Mouse (Mus musculus): Measurements from ENCODE around the gene Zbtb22. TPM values are rescaled to one million over a fixed set of nuclear protein-coding genes. Genes with fewer than 3 reads are reported as not detected.
"Not testable (repeated sequence)": the region's sequence is repeated elsewhere in the genome, so short reads cannot be mapped to it uniquely, and the experiment has no call there.

The Zbtb22 gene
- polyA plus RNA-seq (2015; fragmentation: Nextera tagmentation; extraction: Ambion mirVana), result 18.1 and 20.6 TPM in 2 replicates

DNA sequence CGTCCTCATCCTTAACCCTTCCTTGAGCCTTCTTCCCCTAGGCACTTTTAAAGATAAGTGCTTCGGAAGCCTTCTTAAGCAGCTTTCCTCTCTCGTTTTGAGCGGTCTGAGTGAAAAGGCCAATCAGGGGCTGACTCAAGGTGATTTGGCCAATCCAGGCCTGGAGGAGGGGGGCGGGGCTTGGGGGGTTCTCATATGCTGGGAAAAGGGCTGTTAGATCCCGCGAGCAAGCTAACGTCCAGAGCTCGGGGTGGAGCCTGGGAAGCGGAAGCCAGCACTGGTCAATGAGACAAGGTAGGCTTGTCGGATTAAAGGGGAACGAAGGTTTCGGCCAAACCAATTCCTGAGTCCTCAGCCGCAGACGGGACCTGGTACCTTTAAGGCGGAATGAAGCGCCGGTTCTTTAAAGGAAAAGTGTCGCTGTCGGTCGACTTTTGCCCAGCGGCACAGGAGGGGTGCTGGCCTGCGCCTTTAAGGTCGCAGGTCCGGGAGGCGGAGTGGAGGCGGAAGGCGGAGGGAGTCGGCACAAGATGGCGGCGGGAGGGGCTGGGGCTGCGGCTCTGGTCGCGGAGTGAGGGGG is at the start of gene Zbtb22, which contains the start of gene Tapbp:
Gene Zbtb22, plus strand, starts transcription at position 234 of the 580 bp plus-strand sequence.
Gene Tapbp, plus strand, starts transcription at position 229 of the 580 bp plus-strand sequence.
- ATAC-seq, result peak; percentile 91
- Histone ChIP-seq H3K4me1 (peaks cover 59% of the 10 kb centered on the region), H3K9me3 (replicated peaks) (no peaks in the 10 kb centered on the region), H3K36me3 (ENCODE audit: poor library complexity, severe bottlenecking) (peaks cover 54% of the 10 kb centered on the region), H3K27me3 (no peaks in the 10 kb centered on the region), H3K27ac (peak within 1 kb of the TSS; percentile 78), H3K9ac (peak within 1 kb of the TSS; percentile 62), H3K4me3 (peak within 1 kb of the TSS; percentile 54), H3K4me2 (peak within 1 kb of the TSS; percentile 63)
- WGBS, result 2% methylated on average over 30 of the region's 34 CpGs

DNA sequence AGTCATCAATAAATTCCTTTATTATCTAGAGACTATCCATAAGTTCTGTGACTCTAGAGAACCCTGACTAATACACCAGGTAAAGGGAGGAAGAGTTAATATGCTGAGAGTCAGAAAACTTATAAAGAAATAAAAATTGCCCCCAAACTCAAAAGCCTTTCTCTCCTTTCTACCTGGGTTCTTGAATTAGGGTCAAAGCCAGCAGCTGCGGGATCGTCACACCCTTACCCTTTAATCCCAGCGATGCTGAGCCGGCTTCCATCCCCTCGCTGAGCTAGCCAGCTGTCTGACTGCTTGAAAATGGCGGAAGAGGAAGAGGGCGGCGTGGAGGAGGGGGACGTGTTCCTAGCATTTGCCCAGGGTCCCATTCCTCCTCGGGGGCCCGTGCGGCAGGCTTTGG is 42.2 kb upstream of the Zbtb22 start, which contains the start of gene Gm7029:
Gene Gm7029, plus strand, starts transcription at position 301 of the 400 bp plus-strand sequence.
- not testable (repeated sequence) for H3K9ac ChIP-seq; H3K4me3 ChIP-seq; H3K27ac ChIP-seq; H3K27me3 ChIP-seq; H3K4me1 ChIP-seq; H3K4me2 ChIP-seq; ATAC-seq; H3K9me3 ChIP-seq (replicated peaks)
- peaks cover 33% of the 10 kb centered on the region for H3K36me3 ChIP-seq (ENCODE audit: poor library complexity, severe bottlenecking)
- no CpG with 5 or more reads among the region's 12 CpGs for WGBS

DNA sequence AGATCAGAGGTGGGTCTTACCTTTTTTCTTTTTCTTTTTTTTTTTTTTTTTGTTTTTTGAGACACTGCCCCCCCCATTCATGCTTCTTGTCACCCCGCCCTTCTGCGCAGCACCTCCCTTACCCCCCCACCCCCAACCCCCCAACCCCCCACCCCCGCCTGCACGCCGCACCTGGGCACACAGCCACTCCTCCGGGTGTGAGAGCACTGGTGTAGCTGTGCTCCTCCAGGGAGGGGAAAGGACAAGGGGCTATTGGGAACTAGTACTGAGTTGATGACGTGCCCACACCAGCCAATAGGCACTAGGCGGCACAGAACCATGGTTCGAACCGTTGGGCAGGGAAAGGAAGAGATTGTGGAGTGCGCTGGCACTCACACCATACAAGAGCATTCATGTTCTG is 41.3 kb upstream of the Zbtb22 start:
- H3K9ac ChIP-seq, result no peak overlapping the region
- ATAC-seq, result no peak
- no peaks in the 10 kb centered on the region for H3K4me1 ChIP-seq
- H3K9me3 ChIP-seq (replicated peaks), result no peaks in the 10 kb centered on the region
- no peak overlapping the region for H3K4me2 ChIP-seq
- H3K36me3 ChIP-seq (ENCODE audit: poor library complexity, severe bottlenecking), result peaks cover 40% of the 10 kb centered on the region
- 86% methylated on average over 9 of the region's 11 CpGs for WGBS
- no peaks in the 10 kb centered on the region for H3K27me3 ChIP-seq
- H3K27ac ChIP-seq, result no peak overlapping the region
- H3K4me3 ChIP-seq, result no peak overlapping the region

DNA sequence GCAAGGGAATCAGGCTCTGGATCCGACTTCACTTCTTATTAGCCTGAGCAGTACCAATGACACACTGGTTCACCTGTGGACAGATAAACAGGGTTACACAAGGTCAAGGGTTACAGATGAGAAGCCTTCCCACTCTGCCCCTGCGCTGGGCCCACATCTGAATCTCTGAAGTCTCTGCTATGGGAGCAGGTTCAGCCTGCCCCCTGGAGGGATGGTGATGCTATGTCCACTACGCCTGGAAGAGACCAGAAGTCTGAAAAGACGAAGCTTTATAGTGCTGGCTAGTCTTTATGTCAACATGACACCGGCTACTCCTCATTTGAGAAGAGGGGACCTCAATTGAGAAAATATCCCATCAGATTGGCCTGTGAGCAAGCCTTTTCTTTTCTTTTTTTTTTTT is 39.9 kb upstream of the Zbtb22 start:
- not testable (repeated sequence) for H3K27me3 ChIP-seq; H3K9me3 ChIP-seq (replicated peaks); ATAC-seq; H3K4me3 ChIP-seq; H3K27ac ChIP-seq; H3K4me1 ChIP-seq; H3K9ac ChIP-seq; H3K4me2 ChIP-seq
- WGBS, result 77% methylated on average over 5 of the region's 5 CpGs
- H3K36me3 ChIP-seq (ENCODE audit: poor library complexity, severe bottlenecking), result peaks cover 51% of the 10 kb centered on the region

DNA sequence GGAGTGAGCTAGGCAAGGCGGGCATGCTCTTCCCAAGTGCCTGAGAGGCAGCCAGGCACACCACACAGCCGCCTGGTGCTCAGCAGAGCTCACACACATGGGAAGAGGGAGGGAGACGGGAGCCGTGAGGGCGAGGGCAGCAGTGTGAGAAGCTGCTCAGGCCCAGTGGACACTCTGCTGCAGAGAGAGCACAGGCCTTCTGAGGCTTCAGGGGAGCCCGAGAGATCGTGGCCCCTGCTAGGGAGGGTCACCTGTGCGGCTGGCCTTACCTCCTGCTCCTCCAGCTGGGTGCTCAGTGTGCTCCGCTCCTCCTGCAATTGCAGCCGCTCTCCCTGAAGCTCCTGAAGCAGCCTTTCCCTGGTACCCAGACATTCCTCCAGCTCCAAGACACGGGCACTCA is 31.4 kb upstream of the Zbtb22 start:
- peaks cover 56% of the 10 kb centered on the region for H3K36me3 ChIP-seq (ENCODE audit: poor library complexity, severe bottlenecking)
- WGBS, result 91% methylated on average over 10 of the region's 11 CpGs
- H3K4me1 ChIP-seq, result peaks cover 17% of the 10 kb centered on the region
- H3K27me3 ChIP-seq; H3K9ac ChIP-seq; H3K4me3 ChIP-seq; H3K4me2 ChIP-seq; H3K9me3 ChIP-seq (replicated peaks); ATAC-seq; H3K27ac ChIP-seq: not testable (repeated sequence)

DNA sequence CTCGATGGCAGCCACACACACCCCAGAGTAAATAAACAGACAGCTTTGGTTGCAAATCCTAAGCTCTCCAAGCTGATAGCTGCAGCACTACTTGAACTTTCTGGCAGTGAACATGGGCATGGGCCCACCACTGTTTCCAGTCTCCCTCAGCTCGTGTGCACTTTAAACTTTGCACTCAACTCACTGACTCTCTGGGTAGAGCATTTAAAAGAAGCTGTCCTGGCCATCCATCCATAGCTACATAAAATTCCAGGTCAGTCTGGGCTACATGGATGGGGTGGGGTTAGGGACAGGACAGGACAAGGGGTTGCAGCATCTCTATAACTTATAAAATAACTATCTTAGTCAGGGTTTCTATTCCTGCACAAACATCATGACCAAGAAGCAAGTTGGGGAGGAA is 27.9 kb upstream of the Zbtb22 start:
- peak overlapping the region; percentile 68; the same call in 1 of the 2 replicates for H3K4me2 ChIP-seq
- H3K9me3 ChIP-seq (replicated peaks); H3K4me3 ChIP-seq; ATAC-seq; H3K27ac ChIP-seq; H3K27me3 ChIP-seq: not testable (repeated sequence)
- WGBS, result 82% methylated on average over 2 of the region's 2 CpGs
- peaks cover 29% of the 10 kb centered on the region for H3K36me3 ChIP-seq (ENCODE audit: poor library complexity, severe bottlenecking)
- peaks cover 22% of the 10 kb centered on the region for H3K4me1 ChIP-seq
- H3K9ac ChIP-seq, result peak overlapping the region; percentile 26; the same call in 1 of the 2 replicates

DNA sequence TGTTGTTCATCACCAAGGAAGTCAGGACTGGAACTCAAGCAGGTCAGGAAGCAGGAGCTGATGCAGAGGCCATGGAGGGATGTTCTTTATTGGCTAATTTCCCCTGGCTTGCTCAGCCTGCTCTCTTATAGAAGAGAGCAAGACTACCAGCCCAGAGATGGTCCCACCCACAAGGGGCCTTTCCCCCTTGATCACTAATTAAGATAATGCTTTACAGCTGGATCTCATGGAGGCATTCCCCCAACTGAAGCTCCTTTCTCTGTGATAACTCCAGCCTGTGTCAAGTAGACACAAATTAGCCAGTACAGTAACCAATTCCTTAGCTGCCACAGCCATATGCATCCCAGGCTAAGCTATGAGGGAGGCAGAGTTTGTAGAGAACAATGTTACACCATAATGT is 27.5 kb upstream of the Zbtb22 start:
- H3K9me3 ChIP-seq (replicated peaks); H3K9ac ChIP-seq; ATAC-seq; H3K27ac ChIP-seq; H3K27me3 ChIP-seq: not testable (repeated sequence)
- Histone ChIP-seq H3K4me3 (peak overlapping the region; percentile 60; the same call in 1 of the 2 replicates), H3K36me3 (ENCODE audit: poor library complexity, severe bottlenecking) (peaks cover 27% of the 10 kb centered on the region), H3K4me1 (peaks cover 22% of the 10 kb centered on the region), H3K4me2 (peak overlapping the region; percentile 68)

DNA sequence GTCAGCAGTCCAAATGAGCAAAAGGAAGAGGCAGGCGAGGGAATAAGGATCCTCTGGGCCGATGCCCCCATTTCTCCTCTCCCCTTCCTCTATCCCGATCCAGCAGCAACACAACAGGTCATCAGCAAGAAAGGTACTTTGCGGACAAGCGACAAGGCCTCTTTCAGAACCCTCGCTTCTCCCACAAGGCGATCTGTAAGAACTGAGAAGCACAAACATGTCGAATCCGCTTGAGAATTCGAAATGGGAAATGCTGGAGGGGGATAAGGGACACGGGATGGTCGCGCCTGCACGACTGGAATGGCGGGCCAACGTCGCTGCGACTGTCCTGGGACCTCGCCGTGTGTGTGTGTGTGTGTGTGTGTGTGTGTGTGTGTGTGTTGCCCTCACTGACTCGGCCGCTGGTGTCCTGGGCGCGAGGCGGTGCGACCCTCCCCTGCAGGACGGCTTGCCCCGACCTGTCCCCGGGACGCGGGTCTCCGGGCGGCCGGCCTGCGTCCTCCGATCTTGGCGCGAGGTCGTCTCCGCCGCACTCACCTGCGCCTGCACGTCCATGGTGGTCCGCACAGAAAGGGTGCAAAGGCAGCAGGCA is 25.7 kb upstream of the Zbtb22 start:
- H3K27me3 ChIP-seq; ATAC-seq; H3K9me3 ChIP-seq (replicated peaks): not testable (repeated sequence)
- under 1% methylated on average over 37 of the region's 44 CpGs for WGBS
- Histone ChIP-seq H3K4me2 (peak overlapping the region; percentile 68), H3K9ac (peak overlapping the region; percentile 74), H3K36me3 (ENCODE audit: poor library complexity, severe bottlenecking) (peaks cover 18% of the 10 kb centered on the region), H3K4me1 (peaks cover 22% of the 10 kb centered on the region), H3K27ac (0 out of 2 replicates have a peak overlapping the region, but pooled peaks have one; percentile 31), H3K4me3 (peak overlapping the region; percentile 60)

DNA sequence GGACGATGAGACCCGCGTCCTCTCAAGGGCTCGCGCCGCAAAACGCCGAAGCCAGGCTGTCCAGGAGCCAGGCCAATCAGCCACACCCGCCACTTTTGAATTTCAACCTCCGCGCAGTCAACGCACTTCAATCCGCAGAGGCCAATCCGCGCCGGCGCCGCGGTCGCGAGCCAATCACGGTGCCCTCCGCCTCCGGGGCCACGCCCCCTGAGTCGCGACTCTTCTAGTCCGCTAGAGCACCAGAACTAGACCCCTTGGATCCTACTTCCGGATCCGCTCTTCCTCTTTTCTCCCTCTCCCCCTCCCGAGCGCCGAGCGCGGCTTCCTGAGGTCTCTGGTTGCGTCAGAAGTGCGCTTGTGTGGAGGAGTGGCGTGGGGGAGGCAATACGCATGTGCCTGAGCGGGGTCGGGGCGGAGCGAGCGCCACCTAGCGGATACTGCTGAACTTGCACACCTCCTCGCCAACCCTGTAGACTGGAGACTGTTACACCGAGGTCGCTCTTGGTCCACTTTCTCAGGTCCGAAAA is 25.1 kb upstream of the Zbtb22 start, which contains the start of gene Kifc1:
Gene Kifc1, minus strand, starts transcription at position 129 of the 527 bp plus-strand sequence.
- H3K27me3 ChIP-seq, result no peaks in the 10 kb centered on the region
- no peaks in the 10 kb centered on the region for H3K9me3 ChIP-seq (replicated peaks)
- peak within 1 kb of the TSS; percentile 68 for H3K4me2 ChIP-seq
- H3K27ac ChIP-seq, result 0 out of 2 replicates have a peak within 1 kb of the TSS, but pooled peaks have one; percentile 31
- peak within 1 kb of the TSS; percentile 74 for H3K9ac ChIP-seq
- H3K4me3 ChIP-seq, result peak within 1 kb of the TSS; percentile 60
- H3K4me1 ChIP-seq, result peaks cover 22% of the 10 kb centered on the region
- H3K36me3 ChIP-seq (ENCODE audit: poor library complexity, severe bottlenecking), result peaks cover 15% of the 10 kb centered on the region
- ATAC-seq, result peak; percentile 99
- 1% methylated on average over 49 of the region's 49 CpGs for WGBS

DNA sequence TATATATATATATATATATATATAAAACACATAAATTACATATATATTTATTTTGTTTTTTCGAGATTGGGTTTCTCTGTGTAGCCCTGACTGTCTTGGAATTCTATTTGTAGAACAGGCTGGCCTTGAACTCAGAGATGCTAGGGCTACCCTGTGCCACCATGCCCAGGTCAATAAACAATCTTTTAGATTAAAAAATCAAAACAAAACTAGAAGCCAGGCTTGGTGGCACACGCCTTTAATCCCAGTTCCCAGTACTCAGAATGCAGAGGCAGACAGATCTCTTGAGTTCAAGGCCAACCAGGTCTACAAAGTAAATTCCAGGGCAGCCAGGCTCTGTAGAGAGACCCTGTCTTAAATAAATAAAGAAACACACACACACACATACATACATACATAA is 24.3 kb upstream of the Zbtb22 start:
- Histone ChIP-seq H3K27ac (no peak overlapping the region), H3K4me2 (no peak overlapping the region), H3K4me3 (no peak overlapping the region), H3K9ac (no peak overlapping the region), H3K4me1 (peaks cover 22% of the 10 kb centered on the region), H3K9me3 (replicated peaks) (no peaks in the 10 kb centered on the region), H3K36me3 (ENCODE audit: poor library complexity, severe bottlenecking) (peaks cover 7% of the 10 kb centered on the region), H3K27me3 (no peaks in the 10 kb centered on the region)
- WGBS, result 59% methylated on average over 2 of the region's 2 CpGs
- ATAC-seq, result no peak

DNA sequence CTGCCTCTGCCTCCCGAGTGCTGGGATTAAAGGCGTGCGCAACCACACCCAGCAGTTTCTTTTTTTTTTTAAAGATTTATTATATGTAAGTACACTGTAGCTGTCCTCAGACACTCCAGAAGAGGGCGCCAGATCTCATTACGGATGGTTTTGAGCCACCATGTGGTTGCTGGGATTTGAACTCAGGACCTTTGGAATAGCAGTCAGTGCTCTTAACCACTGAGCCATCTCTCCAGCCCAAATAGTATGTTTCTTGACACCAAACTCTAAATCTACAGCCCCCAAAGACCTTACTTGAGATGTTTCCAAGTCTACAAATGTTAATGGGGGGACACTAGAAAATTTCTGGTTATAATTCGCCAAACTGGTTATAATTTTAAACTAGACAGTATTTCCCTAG is 23.8 kb upstream of the Zbtb22 start:
- H3K27me3 ChIP-seq; H3K27ac ChIP-seq; H3K4me2 ChIP-seq; ATAC-seq; H3K36me3 ChIP-seq (ENCODE audit: poor library complexity, severe bottlenecking); H3K9me3 ChIP-seq (replicated peaks); H3K4me3 ChIP-seq; H3K9ac ChIP-seq: not testable (repeated sequence)
- 69% methylated on average over 6 of the region's 6 CpGs for WGBS
- H3K4me1 ChIP-seq, result peaks cover 22% of the 10 kb centered on the region

DNA sequence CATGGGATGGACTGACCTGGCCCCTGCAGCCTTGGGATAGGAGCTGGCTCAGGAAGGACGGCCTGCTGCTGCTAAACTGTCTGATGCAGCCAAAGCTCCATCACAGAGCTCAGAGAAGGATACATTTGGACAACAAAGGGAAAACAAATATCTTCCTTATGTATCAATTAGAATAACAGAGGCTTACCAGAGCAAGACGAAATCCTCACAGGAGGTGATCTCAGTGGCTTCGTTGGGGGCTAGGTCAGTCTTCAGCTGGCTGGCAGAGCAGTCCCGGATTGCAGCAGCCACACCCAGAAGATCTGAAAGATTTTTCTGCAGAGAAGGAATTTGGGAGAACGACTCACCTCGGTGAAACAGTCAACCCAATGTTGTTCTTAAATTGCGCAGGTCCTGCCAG is 23.3 kb upstream of the Zbtb22 start:
- WGBS, result 24% methylated on average over 7 of the region's 7 CpGs
- H3K36me3 ChIP-seq (ENCODE audit: poor library complexity, severe bottlenecking), result no peaks in the 10 kb centered on the region
- no peak overlapping the region for H3K9ac ChIP-seq
- H3K4me3 ChIP-seq, result no peak overlapping the region
- no peak overlapping the region for H3K27ac ChIP-seq
- H3K9me3 ChIP-seq (replicated peaks), result no peaks in the 10 kb centered on the region
- no peak for ATAC-seq
- no peak overlapping the region for H3K4me2 ChIP-seq
- no peaks in the 10 kb centered on the region for H3K27me3 ChIP-seq
- peaks cover 22% of the 10 kb centered on the region for H3K4me1 ChIP-seq
